Mouse (Mus musculus) heart, postnatal 36 days (tissue): ENCODE measurements around the gene Chrne. TPM values are rescaled to one million over a fixed set of nuclear protein-coding genes. Genes with fewer than 3 reads are reported as not detected.

Source experiments
- DNase-seq, 2 experiments: peaks; one replicate each; pipeline ENCODE4 v3.0.0; 2021 to 2022
- intact Hi-C: fragments of 180-260 bp; cut with DNase I; formaldehyde crosslinking; loops from one replicate; pipeline ENCODE4 v1.15.1; 2025
- total RNA-seq, 2 experiments: library from RNA; stranded (reverse); gene quantifications; 2 replicates each; pipeline ENCODE4 v1.2.3; 2021

Gene Chrne
- total RNA-seq, 2 experiments from 2014 or later = not detected

DNA sequence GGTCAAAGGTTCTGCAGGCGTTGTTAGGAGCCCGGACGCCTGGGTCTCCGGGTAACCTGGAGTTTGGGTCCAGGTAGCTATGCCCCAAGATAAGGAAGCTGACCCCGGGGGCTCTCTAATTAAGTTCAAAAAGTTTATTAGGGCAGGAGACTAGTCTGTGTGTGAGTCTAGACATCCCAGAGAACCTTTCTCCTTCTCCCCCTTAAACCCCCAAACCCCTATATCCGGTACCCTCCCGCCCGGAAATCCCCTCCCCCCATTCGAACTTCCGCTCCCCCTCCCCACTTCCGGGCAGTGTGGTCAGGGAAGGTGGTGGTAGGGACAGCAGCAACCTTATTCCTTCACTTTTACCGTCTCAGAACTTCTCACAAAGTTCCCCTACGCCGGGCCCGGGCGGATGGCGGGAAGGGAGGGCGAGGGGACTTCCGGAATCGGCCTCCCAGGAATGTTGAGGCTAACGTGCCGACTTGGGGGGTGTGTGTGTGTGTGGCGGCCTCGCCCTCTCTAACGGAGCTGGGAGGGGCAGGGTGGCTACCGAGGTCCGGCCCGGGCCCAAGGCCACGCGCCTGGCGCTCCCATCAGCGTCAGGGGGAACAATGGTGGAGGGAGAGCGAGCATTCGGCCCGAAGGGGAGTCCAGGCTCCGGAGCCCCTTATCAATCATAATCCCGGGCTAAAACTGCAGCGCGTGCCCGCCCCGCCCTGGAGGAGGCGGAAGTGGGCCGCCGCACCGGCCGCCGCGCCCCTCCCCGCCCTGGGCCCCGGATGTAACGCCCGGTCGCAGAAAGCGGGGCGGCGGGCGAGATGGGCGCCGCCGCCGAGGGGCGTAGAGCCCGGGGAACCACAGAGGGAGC is 34.6 kb upstream of the Chrne start:
- intact Hi-C loops = loop anchor here (2.0 to 10.0 kb wide), 2 partner anchors 47 to 659 kb away; partner anchors contain the start of genes Gabarap, Inca1, Kif1c and Phf23

DNA sequence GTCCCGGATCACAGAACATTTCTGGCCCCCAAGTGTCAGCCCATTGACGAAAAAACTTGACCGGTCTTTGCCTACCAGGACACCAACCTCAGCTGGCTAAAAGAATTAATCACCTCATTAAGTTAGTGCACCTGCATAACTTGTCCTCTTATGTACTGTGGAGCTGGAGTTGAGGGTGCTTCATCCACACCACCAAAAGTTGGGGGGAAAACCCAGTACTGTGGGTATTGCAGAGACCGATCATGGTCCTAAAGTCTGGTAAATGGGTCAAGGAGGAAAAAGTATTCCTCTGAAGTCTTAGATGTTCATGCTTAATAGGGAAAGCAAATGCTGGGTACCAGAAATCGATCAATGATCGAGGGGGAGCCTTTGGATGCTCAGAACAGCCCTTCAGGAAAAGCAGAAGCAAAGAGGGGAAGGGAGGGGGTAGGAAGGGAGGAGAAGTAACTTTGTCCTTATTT is 33.9 kb upstream of the Chrne start:
- intact Hi-C loops = loop anchor here (10.0 kb wide), 1 partner anchor 658 kb away; the partner anchor contains the start of genes Gabarap and Phf23
- DNase-seq = no peak

More for the DNA sequence above, 34.6 kb upstream of the Chrne start:
- DNase-seq = peak; percentile 71 to 80

GRCm38 (mm10) chr11:70652029-70652883 is 33.2 kb upstream of the Chrne start:
- no peak for DNase-seq
- intact Hi-C loops = loop anchor here (10.0 kb wide), 1 partner anchor 657 kb away; the partner anchor contains the start of genes Gabarap and Phf23

DNA sequence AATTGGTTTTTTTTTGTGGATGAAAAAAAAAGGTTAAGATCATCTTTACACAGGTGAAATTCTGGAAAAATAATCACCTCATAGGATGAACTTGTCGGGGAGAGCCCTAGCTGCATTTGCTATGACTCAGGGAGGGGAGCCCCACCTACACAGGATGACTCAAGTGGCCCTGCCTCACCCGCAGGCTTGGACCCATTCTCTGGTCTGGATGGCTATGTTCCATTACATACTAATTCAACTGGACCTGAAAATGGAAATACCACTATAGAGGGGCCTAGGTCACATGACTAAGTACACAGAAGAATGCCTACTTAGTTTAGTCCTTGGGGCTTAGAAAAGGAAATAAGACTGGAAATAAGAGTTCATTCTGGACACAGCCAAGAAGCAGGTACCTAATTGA is 32.4 kb upstream of the Chrne start:
- intact Hi-C loops = loop anchor here (10.0 kb wide), 1 partner anchor 657 kb away; the partner anchor contains the start of genes Gabarap and Phf23
- DNase-seq = no peak

- intact Hi-C loops = loop anchor here (10.0 kb wide), 1 partner anchor 656 kb away; the partner anchor contains the start of genes Gabarap and Phf23
- DNase-seq = no peak
Measured at GRCm38 (mm10) chr11:70650322-70651175, 31.5 kb upstream of the Chrne start.

GRCm38 (mm10) chr11:70649185-70649734 is 30.2 kb upstream of the Chrne start:
- intact Hi-C loops = loop anchor here (10.0 kb wide), 1 partner anchor 414 kb away; the partner anchor contains the start of genes 0610010K14Rik, Gm21988 and Rnasek
- DNase-seq = no peak

- DNase-seq = no peak
- intact Hi-C loops = loop anchor here (10.0 kb wide), 1 partner anchor 414 kb away; the partner anchor contains the start of genes 0610010K14Rik, Gm21988 and Rnasek
Measured at GRCm38 (mm10) chr11:70648512-70648911, 29.5 kb upstream of the Chrne start.

DNA sequence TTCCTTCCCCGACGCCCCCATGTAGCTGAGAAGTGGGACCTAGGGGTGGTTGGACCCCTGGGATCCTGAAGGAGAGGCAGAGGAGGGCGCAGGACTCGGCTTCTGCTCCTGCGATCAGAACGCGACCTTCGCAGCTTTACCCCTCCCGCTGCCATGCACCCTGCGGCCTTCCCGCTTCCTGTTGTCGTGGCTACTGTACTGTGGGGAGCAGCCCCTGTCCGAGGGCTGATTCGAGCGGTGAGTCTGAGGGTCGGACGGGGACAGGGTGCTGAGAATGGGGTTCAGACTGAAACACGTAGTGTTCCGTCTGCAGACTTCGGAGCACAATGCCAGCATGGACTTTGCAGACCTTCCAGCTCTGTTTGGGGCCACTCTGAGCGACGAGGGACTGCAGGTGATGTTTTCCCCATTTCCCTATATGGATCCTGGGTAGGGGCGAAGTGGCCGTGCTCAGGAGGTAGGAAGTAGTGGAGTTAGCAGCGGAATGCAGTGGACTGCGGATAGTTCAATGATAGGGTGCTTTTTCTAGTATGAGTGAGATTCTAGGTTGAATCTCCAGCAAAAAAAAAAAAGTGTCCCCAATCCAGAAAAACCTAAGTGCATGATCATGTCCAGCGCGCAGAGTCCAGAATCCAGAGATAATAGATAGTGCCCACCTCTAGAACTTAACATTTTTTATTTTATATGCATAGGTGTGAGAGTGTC is 28.9 kb upstream of the Chrne start:
- DNase-seq = peak in 1 of 2 experiments; percentile 40
- intact Hi-C loops = loop anchor here (10.0 kb wide), 1 partner anchor 413 kb away; the partner anchor contains the start of genes 0610010K14Rik, Gm21988 and Rnasek

DNA sequence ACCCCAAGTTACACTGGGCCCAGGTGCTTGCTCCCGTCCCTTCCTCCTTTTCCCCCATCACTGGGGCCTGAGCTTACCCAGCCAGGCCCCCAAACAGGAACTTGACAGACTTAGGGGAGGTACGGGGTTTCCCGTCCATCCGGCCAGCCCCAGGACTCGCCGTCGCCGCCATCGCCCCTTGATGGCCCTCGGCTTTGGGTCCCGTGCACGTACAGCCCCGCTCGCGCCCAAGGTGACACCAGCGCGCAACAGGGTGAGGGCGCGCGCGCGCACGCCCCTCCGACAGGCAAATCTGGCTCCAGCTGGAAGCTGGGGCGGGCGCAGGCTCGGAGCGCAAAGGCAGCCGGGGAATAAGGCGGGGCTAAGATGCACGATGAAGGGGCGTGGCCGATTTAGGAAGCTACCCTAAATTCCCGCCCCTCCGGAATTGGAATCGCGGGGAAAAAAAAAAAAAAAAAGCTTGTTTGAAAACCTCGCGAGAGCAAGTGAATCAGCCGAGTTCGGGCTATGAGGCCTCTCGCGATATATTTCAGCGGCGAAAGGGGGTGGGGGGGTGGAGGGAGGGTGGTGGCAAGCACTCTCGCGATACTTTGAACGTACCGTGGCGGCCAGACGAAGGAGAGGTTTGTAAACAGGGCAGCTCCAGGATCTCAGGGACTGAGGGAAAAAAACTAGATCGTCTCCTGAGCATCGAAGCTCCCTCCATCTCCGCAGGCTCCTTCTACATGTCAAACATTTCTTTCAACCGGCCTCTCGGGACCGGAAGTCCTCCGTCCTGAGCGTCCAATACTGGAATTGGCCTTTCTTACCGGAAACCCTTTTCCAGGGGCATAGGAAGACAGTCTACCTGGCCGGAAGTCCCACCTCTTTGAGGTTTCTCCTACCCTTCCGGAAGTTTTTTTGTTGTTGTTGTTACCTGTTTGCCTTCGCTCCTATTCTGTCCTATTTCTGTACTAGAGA is 28.0 kb upstream of the Chrne start, which contains the start of the genes Rnf167 and Slc25a11:
Gene Rnf167, plus strand, starts transcription at position 545 of the 960 bp plus-strand sequence.
Gene Slc25a11, minus strand, starts transcription at position 789 of the 960 bp plus-strand sequence.
- intact Hi-C loops = loop anchor here (10.0 kb wide), 1 partner anchor 412 kb away; the partner anchor contains the start of genes 0610010K14Rik, Gm21988 and Rnasek
- DNase-seq = peak; percentile 94

GRCm38 (mm10) chr11:70646259-70646555 is 27.2 kb upstream of the Chrne start:
- DNase-seq = no peak

GRCm38 (mm10) chr11:70645461-70646258 is 26.6 kb upstream of the Chrne start:
- DNase-seq = no peak
- intact Hi-C loops = loop anchor here (10.0 kb wide), 1 partner anchor 411 kb away; the partner anchor contains the start of genes 0610010K14Rik, Gm21988 and Rnasek

More at GRCm38 (mm10) chr11:70646259-70646555, 27.2 kb upstream of the Chrne start:
- intact Hi-C loops = loop anchor here (10.0 kb wide), 1 partner anchor 411 kb away; the partner anchor contains the start of genes 0610010K14Rik, Gm21988 and Rnasek

- intact Hi-C loops = loop anchor here (10.0 kb wide), 1 partner anchor 410 kb away; the partner anchor contains the start of genes 0610010K14Rik, Gm21988 and Rnasek
- no peak for DNase-seq
Measured at GRCm38 (mm10) chr11:70644564-70645103, 25.6 kb upstream of the Chrne start.

GRCm38 (mm10) chr11:70643051-70643450 is 24.0 kb upstream of the Chrne start:
- intact Hi-C loops = loop anchor here (10.0 kb wide), 1 partner anchor 408 kb away; the partner anchor contains the start of genes 0610010K14Rik, Gm21988 and Rnasek
- DNase-seq = no peak

DNA sequence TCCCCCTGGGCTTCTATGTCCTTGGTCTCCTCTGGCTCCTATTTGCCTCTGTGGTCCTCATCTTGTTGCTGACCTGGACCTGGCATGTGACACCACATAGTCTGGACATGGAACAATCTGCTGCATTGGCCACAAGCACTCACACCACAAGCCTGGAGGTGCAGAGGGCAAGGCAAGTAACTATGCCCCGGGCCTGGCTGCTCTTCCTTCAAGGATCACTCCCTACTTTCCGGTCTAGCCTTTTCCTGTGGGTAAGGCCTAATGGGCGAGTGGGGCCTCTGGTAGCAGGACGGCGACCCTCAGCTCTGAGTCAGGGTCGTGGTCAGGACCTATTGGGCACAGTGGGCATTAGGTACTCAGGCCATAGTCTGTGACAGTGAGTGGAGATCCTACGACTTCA is 22.2 kb upstream of the Chrne start:
- intact Hi-C loops = loop anchor here (10.0 kb wide), 1 partner anchor 406 kb away; the partner anchor contains the start of genes 0610010K14Rik, Gm21988 and Rnasek
- DNase-seq = no peak

- DNase-seq = no peak
- intact Hi-C loops = loop anchor here (10.0 kb wide), 1 partner anchor 405 kb away; the partner anchor contains the start of genes 0610010K14Rik, Gm21988 and Rnasek
Measured at GRCm38 (mm10) chr11:70639976-70640375, 21.0 kb upstream of the Chrne start.
